Mouse (Mus musculus): ENCODE measurements at regions not wholly inside any gene's neighbourhood (a gene's known extent, or its start where the extent isn't known, plus 50 kb on each side); places are given as distances from the start of the nearest gene placed in this dataset.

DNA sequence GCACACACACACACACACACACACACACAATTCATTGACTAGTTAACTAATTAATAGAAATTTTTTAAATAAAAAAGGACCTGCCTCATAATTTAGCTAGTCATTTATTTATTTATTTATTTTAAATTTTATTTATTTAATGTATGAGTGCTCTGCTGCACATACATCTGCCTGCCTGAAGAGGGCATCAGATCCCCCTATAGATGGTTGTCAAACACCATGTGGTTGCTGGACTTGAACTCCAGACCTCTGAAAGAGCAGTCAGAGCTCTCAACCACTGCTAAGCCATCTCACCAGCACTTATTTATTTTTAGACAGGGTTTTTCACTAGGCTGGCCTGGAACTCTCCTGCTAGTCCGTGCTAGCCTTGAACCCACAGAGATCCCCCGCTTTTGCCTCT lies 50.6 kb upstream of the Hdhd5 start:
- TF ChIP-seq RAD21 (IDR thresholded peaks at IDR 0.05; ENCODE audit: low read depth, low read length), result peak; percentile 8
- no peak for TF ChIP-seq ZMIZ1 (IDR thresholded peaks at IDR 0.05; ENCODE audit: low read depth, low read length)
- peak in 1 of 2 experiments; percentile 38; a peak in 2 of 4 replicates for TF ChIP-seq CTCF (conservative IDR thresholded peaks at IDR 0.05 in 1 of 2, IDR thresholded peaks at IDR 0.05 in 1 of 2; ENCODE audit: low read depth in 2 of 2, low read length in 2 of 2)
- TF ChIP-seq EP300 (IDR thresholded peaks at IDR 0.05; ENCODE audit: low read length), result no peak
- no peak for TF ChIP-seq JUND (conservative IDR thresholded peaks at IDR 0.05; ENCODE audit: low read depth, low read length)
- no peak for TF ChIP-seq SIN3A (IDR thresholded peaks at IDR 0.05; ENCODE audit: low read length)
- TF ChIP-seq POLR2A (IDR thresholded peaks at IDR 0.05; ENCODE audit: low read depth, low read length), result no peak
- TF ChIP-seq CHD1 (IDR thresholded peaks at IDR 0.05; ENCODE audit: low read depth, low read length), result no peak

Data from CH12.LX (cell line).